Mouse (Mus musculus) ES-Bruce4 (cell line): ENCODE results near the gene Glyctk.

ENCODE experiments used
- CTCF ChIP-seq: IDR thresholded peaks from one replicate; pipeline ENCODE4 v1.8.1; 2011; ENCODE audit warnings: low read depth, low read length
- EP300 ChIP-seq: IDR thresholded peaks from 2 replicates; pipeline ENCODE4 v1.6.1; 2011; ENCODE audit warnings: low read depth, low read length; ENCODE audit not compliant: insufficient read depth

GRCm38 (mm10) chr9:106148541-106149398 is 9.2 kb downstream of the Glyctk start:
- TF ChIP-seq CTCF (no peak), EP300 (no peak)
